Mouse (Mus musculus) adrenal gland, postnatal 36 days (tissue): ENCODE measurements around the gene Fsd1l. TPM values are rescaled to one million over a fixed set of nuclear protein-coding genes. Genes with fewer than 3 reads are reported as not detected.

Experiments used
- DNase-seq, 2 experiments: peaks; one replicate each; pipeline ENCODE4 v3.0.0; 2021; ENCODE audit warnings: mixed read lengths in 1 of 2
- long read RNA-seq, 2 experiments: library from polyadenylated mRNA; stranded (forward); transcript quantifications; one replicate each; pipeline ENCODE4 v2.0.0; 2021; ENCODE audit warnings: borderline sequencing depth in 2 of 2
- total RNA-seq, 2 experiments: library from RNA; stranded (reverse); gene quantifications; 2 replicates each; pipeline ENCODE4 v1.2.3; 2021

The Fsd1l gene
- total RNA-seq: 10 to 100 TPM in 1 of 2 experiments, 1 to 10 TPM in 1; 4.9 to 10.9 TPM
- long read RNA-seq, experiment 1: 0 reads
- long read RNA-seq, experiment 2: 0 reads

DNA sequence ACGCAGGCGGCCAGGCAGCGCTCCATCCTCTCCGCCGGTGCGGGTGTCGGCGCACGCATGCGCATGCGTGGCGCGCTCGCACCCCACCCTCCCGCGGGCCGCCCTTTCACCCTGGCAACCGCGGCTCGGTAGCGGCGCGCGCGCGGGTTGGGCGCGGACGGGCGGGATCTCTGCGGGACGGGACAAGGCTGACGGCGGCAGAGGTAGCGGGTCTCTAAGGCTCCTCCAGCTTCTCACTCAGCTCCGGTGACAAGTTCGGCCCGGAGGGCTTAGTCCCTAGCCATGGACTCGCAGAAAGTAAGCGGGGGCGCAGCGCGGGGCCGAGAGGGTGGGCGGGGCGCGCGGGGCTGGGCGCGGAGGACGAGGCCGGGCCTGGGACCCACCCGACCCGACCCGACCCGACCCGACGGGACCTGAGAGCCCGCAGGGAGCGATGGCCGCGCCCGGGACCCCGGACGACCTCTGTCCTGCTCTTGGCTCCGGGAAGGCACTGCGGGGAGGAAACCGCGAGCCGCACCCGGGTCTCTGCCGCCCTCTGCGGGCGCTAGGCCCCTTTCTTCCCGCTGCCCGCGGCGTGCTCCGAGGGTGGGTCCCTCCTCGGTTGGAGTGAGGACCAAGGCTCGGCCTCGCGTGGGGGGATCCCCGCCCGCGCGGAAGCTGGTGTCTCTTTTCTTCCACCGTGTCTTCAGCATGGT is at the start of gene Fsd1l:
Fsd1l (plus strand) TSS at position 156 of the 695 bp plus-strand sequence.
- DNase-seq: peak; percentile 82 to 90

GRCm38 (mm10) chr4:53587676-53588075 is 43.6 kb upstream of the Fsd1l start:
- DNase-seq: no peak

DNA sequence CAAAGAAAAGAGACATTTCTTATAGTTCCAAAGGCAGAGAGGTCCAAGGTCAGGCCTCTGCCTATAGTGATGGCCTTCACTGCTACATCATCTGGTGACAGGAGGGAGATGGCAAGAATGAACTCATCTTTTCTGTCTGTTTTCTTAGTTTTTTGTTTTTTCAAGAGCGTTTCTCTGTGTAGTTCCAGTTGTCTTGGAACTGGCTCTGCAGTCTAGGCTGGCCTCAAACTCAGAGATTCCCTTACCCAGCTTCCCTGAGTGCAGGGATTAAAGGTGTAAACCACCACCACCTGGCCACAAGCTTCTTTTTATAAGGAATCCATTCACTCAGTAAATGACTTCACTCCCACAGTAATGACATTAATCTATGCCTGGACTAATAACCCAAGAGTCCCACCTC is 42.3 kb upstream of the Fsd1l start:
- no peak for DNase-seq

- DNase-seq: no peak
Measured at GRCm38 (mm10) chr4:53589466-53589865, 41.8 kb upstream of the Fsd1l start.

DNA sequence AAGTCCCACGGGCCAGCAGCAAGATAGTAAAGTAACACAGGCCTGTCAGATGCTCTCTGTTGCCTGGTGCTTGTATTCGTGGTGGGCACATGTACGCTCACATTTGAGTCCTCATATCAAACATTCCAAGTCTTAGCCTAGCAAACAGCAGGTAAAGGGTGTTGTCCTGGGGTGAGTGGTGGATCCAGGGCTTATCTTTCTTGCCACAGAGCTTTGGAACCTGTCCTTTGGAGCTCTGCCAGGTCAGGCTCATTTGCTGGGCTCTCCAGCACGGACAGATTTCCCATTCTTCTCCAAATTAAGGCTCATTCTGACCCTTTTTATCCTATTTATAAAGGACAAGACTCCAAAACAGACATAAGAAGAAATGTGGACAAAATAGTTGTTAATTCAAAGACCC is 41.1 kb upstream of the Fsd1l start:
- peak; percentile 20 to 33 for DNase-seq

DNA sequence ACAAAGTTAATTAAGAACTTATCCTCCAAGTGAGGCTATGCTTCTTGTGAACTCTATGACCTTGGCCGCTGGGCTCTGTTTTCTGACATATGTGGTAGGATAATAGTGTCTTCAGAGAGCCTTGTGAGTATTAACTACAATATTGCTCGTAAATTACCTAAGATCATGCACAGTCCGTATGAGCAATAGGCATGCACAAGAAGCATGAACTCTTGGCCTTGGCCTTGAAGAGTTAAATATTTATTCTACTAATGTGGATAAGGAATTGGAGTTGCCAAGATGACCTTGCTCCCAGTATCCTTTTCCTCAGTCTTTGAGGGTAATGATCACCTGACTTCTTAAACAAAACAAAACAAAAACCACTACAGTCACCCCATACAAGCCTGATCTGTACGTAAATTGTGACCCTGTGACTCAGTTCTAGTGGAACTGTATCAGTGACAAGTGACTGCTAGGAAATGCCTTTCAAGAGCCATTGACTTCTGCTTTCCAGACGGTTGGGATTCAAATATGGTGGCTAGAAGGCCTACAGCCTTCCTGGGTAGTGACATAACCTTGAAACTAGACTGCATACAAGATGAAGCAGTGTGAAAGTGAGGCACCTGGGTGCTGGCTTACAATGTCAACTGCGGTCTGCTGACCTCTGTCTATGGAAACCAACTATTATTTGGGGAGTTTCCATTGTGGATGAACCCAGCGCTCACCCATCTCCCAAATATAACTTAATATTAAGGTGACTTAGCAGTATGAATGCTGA is 40.4 kb upstream of the Fsd1l start:
- DNase-seq: no peak

DNA sequence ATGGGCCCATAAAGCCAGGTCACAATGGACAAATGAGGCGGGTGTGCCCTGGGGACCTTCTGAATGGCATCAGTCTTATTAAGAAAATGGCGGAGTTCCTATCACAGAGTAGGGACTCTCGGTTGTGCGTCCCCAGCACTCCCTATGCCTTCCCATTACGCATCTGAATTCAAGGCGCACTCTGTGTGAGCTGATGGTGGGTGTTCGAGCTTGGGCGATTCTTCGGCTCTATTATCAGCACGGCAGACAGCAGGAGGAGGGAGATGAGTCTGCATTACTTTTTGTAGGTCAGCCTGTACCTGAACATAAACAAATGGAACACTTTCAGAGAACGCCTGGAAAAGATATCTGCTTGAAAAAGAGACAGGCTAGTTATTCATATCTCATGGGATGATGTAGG is 39.7 kb upstream of the Fsd1l start:
- no peak for DNase-seq

GRCm38 (mm10) chr4:53591941-53592340 is 39.3 kb upstream of the Fsd1l start:
- no peak for DNase-seq

GRCm38 (mm10) chr4:53592386-53592785 is 38.9 kb upstream of the Fsd1l start:
- DNase-seq: peak; percentile 19 to 43

- DNase-seq: peak; percentile 59 to 71
Measured at GRCm38 (mm10) chr4:53594204-53594603, 37.1 kb upstream of the Fsd1l start.

DNA sequence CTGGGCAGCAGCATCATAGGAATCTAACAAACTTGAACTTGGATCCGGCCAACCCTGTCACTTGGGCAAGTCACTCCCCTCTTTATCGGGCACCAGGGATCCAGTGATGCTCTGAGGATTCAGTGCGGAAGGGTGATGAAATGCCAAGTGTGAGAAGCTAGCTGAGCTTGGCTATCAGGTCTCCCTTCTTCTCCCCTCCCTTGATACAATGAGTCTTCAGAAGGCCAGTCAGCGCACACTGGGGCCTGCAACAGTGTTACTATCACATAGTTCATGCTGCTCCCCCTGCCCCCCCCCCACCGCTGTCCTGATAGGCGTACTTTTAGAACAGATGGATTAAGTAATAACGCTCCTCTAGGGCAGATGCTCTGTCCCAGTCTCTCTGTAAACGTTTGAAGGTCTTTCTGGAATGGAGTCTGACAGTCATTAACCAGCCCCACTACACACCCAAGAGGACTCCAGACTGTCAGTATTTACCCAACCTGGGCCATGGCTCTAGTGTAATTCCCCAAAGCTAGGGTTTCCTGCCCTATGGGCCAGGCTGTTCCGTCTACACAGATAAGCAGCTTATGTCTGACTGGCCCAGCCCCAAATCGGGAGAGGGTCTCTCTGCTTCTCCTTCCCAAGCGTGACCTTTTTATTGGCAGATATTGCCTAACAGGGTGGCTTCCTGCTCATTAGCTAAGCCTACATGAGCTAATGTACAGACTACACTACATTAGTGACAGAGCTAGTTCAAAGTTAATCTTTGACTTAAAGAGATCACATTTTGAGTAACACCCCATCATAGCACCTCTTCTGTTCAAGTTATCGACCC is 35.8 kb upstream of the Fsd1l start:
- no peak for DNase-seq

DNA sequence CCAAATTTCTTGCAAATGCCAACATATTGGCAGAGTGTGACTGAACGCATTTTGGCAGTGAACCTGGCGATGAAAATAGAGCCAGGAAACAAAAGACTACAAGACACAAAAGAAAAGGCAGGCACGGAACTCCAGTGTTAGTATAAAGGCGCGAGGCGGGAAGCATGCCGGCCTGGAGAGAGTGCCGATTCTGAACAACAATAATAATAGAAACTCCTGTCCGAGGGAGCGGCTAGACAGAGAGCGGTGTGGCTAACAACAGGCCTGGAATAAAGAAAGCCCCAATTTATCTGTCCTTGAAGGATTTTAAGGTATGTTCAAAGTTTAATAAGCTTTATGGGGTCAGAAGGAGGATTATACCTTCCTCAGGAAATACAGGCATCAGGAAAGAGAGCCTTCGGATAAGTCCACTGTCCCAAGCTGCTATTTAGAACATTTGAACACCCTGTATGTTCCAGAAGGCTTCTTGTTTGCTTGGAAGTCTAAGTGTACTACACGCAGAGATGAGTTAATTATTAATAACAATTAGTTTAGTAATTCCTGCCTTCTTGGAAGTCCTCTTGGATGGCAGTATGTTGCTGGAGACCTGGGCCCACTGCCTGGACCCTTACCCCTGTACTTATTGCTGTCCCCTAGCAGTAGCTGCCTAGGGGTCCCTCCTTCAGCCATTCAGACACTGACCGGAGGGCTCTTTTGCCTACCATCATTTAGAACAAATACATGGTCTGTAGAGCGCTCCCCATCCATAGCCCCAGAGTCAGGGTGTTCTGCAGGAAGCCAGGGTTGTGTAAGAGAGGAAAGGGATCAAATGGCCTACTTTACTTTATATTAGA is 35.0 kb upstream of the Fsd1l start:
- no peak for DNase-seq

GRCm38 (mm10) chr4:53600462-53600861 is 30.8 kb upstream of the Fsd1l start:
- DNase-seq: no peak

- no peak for DNase-seq
Measured at GRCm38 (mm10) chr4:53614576-53615225, 16.6 kb upstream of the Fsd1l start.

DNA sequence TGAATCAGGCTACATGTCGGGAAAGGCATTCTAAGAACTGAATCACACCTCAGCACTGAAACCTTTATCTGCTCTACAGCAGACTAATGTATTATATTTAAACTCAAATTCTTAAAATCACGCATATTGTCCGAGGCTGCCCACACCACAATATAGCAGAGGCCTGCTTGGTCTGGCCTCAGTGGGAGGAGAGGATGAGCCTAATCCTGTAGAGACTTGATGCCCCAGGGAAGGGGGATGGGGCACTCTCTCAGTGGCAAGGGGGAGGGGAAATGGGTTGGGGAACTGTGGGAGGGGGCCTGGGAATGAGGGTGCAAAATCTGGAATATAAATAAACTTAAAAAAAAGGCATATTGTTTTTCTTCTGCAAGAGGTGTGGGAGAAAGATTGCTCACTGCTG is 13.3 kb upstream of the Fsd1l start:
- DNase-seq: no peak

DNA sequence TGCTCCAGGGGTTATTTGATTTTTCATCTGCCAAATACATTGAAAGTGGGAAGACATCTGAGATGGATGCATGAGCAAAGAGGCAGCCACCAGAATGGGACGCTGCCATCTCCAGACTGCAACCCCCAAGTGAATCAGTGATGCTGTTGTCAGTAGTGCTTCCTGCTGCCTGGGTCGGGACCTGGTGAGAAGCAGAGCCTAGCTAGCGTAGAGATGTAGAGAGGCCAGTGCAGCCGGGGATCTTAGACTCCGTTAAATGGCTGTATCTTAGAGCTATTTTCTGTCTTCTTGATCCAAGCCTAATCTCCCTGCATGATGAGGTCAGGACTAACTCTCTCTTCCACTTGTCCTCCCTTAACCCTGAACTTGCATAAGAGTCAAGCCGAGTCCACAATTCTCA is 11.2 kb upstream of the Fsd1l start:
- no peak for DNase-seq

DNA sequence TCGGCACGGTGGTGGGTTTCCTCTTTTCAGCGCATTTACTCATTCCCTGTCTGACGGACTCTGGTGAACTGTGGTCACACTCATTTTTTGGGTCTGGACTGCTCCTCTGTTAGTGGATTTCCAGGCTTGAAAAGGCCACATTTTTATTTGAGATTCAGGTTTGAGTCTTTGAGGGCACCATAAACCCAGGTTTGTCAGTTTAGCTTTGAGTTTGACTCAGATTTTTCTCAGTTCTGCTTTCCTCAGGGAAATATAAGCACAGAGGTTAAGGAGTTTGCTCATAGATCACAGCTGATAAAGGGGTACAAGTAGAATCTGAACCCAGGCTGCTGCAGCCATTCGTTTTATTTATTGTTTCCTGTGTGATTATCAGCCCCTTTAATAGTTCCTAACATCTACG is 10.2 kb upstream of the Fsd1l start:
- DNase-seq: no peak

- no peak for DNase-seq
Measured at GRCm38 (mm10) chr4:53621490-53621889, 9.8 kb upstream of the Fsd1l start.

- DNase-seq: no peak
Measured at GRCm38 (mm10) chr4:53623711-53624110, 7.6 kb upstream of the Fsd1l start.

GRCm38 (mm10) chr4:53624816-53625215 is 6.5 kb upstream of the Fsd1l start:
- peak; percentile 50 to 70 for DNase-seq

DNA sequence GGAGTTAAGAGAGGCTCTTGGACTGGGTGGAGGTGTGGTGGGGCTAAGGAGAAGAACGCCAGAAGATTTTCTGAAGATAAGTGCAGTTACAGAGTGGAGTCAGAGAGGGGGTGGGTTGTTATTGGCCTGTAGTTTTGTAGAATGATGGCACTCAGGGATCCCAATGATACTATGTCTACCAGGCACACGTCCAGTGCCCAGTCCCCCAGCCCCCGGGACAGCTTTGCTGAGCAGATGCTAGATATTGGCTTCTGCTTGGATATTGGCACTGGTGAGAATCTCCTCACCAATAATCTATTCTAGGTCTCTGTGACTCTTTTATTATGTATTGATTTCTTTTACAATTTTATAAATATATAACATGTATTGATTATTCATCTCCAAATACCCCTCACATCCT is 6.0 kb upstream of the Fsd1l start:
- DNase-seq: no peak
